Mouse (Mus musculus) liver, postnatal 0 days (tissue): ENCODE data around the gene Agpat3.

Experiments
- CTCF ChIP-seq: sonication (generic); IDR thresholded peaks from 2 replicates; pipeline ENCODE4 v1.5.1; 2016; ENCODE audit warnings: antibody characterized with exemption, low read depth
- EP300 ChIP-seq: IDR thresholded peaks from 2 replicates; pipeline ENCODE4 v1.6.1; 2016; ENCODE audit warnings: antibody characterized with exemption, low read depth, mild to moderate bottlenecking

DNA sequence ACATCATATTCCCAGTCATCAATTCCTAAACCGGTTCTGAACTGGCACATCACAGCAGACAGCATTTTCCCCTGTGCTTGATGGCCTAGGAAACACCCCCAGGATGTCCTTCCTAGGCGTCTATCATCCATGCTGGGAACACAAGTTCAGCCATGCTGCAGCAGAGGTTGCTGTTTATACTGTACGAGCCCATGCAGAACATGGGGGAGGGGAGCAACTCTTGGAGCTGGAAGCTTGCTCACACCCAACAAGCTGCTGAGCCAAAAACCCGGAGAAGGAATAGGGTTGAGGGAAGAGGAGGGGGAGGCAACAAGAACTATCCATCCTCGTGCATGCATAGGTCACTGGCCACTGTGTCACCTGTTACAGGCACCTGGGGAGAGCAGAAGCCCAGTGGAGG lies 92.0 kb downstream of the Agpat3 start:
- TF ChIP-seq CTCF (no peak), EP300 (no peak)
